Comparison of ENCODE assay signal across 8 mouse cellular contexts in the genomic region with DNA sequence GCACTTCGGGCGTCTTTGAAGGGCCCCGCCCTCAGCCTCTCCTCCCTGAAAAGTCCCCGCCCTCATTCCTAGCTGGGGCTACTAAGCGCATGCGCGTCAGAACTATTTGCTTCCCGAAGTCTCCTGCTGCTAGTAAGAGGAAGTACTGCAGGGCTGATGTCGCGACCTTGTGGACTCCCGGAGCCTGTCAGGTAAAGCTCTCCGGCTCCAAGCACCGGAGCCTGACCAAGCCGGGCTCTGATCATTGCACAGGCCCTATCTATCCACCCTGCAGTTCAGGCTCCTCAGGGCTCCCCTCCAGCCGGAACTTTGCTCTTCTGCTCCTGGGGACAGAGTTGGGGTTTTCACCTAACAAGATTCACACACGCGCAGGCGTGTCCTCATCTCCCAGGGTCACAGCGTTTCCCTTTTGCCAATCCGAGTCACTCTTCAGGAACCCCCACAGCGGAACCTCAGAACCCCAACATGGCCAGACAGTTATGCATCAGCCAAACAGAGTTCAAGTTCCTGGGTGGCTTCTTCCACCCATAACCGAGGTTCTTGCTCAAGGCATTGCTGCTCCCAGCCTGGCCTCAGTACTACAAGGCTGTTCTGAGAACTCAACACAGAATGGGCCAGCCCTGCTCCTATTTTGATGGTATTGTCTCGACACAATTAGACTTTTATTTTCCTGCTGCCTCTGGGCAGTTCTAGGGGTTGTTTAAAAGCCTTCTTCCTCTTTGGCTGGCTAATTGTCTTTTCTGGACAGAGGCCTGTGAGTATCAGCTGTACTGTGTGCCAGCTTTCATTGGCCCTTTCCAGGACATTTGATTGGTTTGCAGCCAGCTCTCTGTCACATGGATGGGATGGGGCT. TPM values are rescaled to one million over a fixed set of nuclear protein-coding genes. Genes with fewer than 3 reads are reported as not detected.
DNase-seq lines count a peak whose midpoint lies in the region; ATAC-seq and TF ChIP-seq lines count a peak whose summit lies in the region.

A gene (plus strand): TSS at position 48 of the 853 bp plus-strand sequence.

- ATAC-seq in forebrain, embryonic 14.5 days = peak; percentile 86
- peak; percentile 87 for ATAC-seq in liver, embryonic 15.5 days (ENCODE audit: insufficient read depth)
- ATAC-seq in neural tube, embryonic 12.5 days (ENCODE audit: low FRiP score, low read depth) = peak; percentile 91
- ATAC-seq in stomach, postnatal 0 days (ENCODE audit: low FRiP score, low TSS enrichment) = peak; percentile 97

- peak within 1 kb of the TSS; percentile 68 for H3K4me3 ChIP-seq in ES-Bruce4 (ENCODE audit: low read depth, low read length)
- H3K4me3 ChIP-seq in forebrain, embryonic 14.5 days (ENCODE audit: low read depth, low read length) = peak within 1 kb of the TSS; percentile 38
- H3K4me3 ChIP-seq in liver, embryonic 15.5 days (replicated peaks) = peak within 1 kb of the TSS; percentile 68
- peak within 1 kb of the TSS; percentile 36 for H3K4me3 ChIP-seq in neural tube, embryonic 12.5 days
- peak within 1 kb of the TSS; percentile 53 for H3K4me3 ChIP-seq in stomach, postnatal 0 days (ENCODE audit: low read depth, low read length)

- H3K27me3 ChIP-seq in ES-Bruce4 (ENCODE audit: control insufficient read depth, insufficient read depth, low read length, poor library complexity, severe bottlenecking) = no peaks in the 10 kb centered on the region
- no peaks in the 10 kb centered on the region for H3K27me3 ChIP-seq in forebrain, embryonic 14.5 days (replicated peaks; ENCODE audit: control insufficient read depth, insufficient read depth, low read length)
- no peaks in the 10 kb centered on the region for H3K27me3 ChIP-seq in liver, embryonic 15.5 days
- no peaks in the 10 kb centered on the region for H3K27me3 ChIP-seq in neural tube, embryonic 12.5 days (replicated peaks)
- no peaks in the 10 kb centered on the region for H3K27me3 ChIP-seq in stomach, postnatal 0 days (ENCODE audit: control insufficient read depth, insufficient read depth, low read length)

- WGBS in forebrain, embryonic 14.5 days = 4% methylated on average over 23 of the region's 23 CpGs
- under 1% methylated on average over 23 of the region's 23 CpGs for WGBS in liver, embryonic 15.5 days (ENCODE audit: insufficient replicate concordance)
- WGBS in neural tube, embryonic 12.5 days = 2% methylated on average over 23 of the region's 23 CpGs
- under 1% methylated on average over 23 of the region's 23 CpGs for WGBS in stomach, postnatal 0 days

- H3K9ac ChIP-seq in ES-Bruce4 (ENCODE audit: low read depth, poor library complexity, severe bottlenecking) = peak within 1 kb of the TSS; percentile 76
- H3K9ac ChIP-seq in forebrain, embryonic 14.5 days (ENCODE audit: low read length) = peak within 1 kb of the TSS; percentile 52
- H3K9ac ChIP-seq in liver, embryonic 15.5 days = peak within 1 kb of the TSS; percentile 67
- H3K9ac ChIP-seq in neural tube, embryonic 12.5 days = peak within 1 kb of the TSS; percentile 44
- H3K9ac ChIP-seq in stomach, postnatal 0 days (ENCODE audit: low read length) = peak within 1 kb of the TSS; percentile 72

- TF ChIP-seq POLR2A in ES-Bruce4 (IDR thresholded peaks at IDR 0.05; ENCODE audit: insufficient read depth, low read length) = no peak

- peak within 1 kb of the TSS; percentile 64 for H3K4me2 ChIP-seq in forebrain, embryonic 14.5 days (ENCODE audit: low read length)
- peak within 1 kb of the TSS; percentile 87 for H3K4me2 ChIP-seq in liver, embryonic 15.5 days
- peak within 1 kb of the TSS; percentile 67 for H3K4me2 ChIP-seq in neural tube, embryonic 12.5 days (replicated peaks)
- peak within 1 kb of the TSS; percentile 76 for H3K4me2 ChIP-seq in stomach, postnatal 0 days (replicated peaks; ENCODE audit: low read depth)

- H3K27ac ChIP-seq in ES-Bruce4 (ENCODE audit: insufficient read depth, low read length) = peak within 1 kb of the TSS; percentile 38; the same call in 1 of the 2 replicates
- H3K27ac ChIP-seq in forebrain, embryonic 14.5 days (ENCODE audit: low read depth, low read length) = no peak within 1 kb of the TSS
- peak within 1 kb of the TSS; percentile 64 for H3K27ac ChIP-seq in liver, embryonic 15.5 days (replicated peaks)
- H3K27ac ChIP-seq in neural tube, embryonic 12.5 days = no peak within 1 kb of the TSS
- peak within 1 kb of the TSS; percentile 87 for H3K27ac ChIP-seq in stomach, postnatal 0 days (replicated peaks)

- no peaks in the 10 kb centered on the region for H3K9me3 ChIP-seq in ES-Bruce4 (replicated peaks; ENCODE audit: control insufficient read depth, insufficient read depth, low read length, poor library complexity, severe bottlenecking)
- H3K9me3 ChIP-seq in forebrain, embryonic 14.5 days (replicated peaks; ENCODE audit: control insufficient read depth, low read length) = no peaks in the 10 kb centered on the region
- no peaks in the 10 kb centered on the region for H3K9me3 ChIP-seq in liver, embryonic 15.5 days (replicated peaks)
- no peaks in the 10 kb centered on the region for H3K9me3 ChIP-seq in neural tube, embryonic 12.5 days
- H3K9me3 ChIP-seq in stomach, postnatal 0 days (ENCODE audit: control insufficient read depth, low read length) = no peaks in the 10 kb centered on the region

- TF ChIP-seq EP300 in ES-Bruce4 (IDR thresholded peaks at IDR 0.05; ENCODE audit: insufficient read depth, low read depth, low read length) = no peak
- no peak for TF ChIP-seq EP300 in stomach, postnatal 0 days (optimal IDR thresholded peaks at IDR 0.05)

- peak; percentile 89 for DNase-seq in cerebellum, adult 11-12 months
- DNase-seq in forebrain, embryonic 14.5 days (ENCODE audit: low spot score) = peak; percentile 93
- peak; percentile 92 to 93 for DNase-seq in heart, postnatal 10 days
- DNase-seq in kidney, postnatal 4 days = peak; percentile 89 to 94
- DNase-seq in stomach, postnatal 0 days (ENCODE audit: low spot score) = peak; percentile 95

- intact Hi-C loops in heart, postnatal 10 days (cut with DNase I) = no loop called here

- no peaks in the 10 kb centered on the region for H3K36me3 ChIP-seq in ES-Bruce4 (ENCODE audit: control insufficient read depth, insufficient read depth, low read length, poor library complexity, severe bottlenecking)
- no peaks in the 10 kb centered on the region for H3K36me3 ChIP-seq in forebrain, embryonic 14.5 days (ENCODE audit: control insufficient read depth, insufficient read depth, low read length)
- H3K36me3 ChIP-seq in liver, embryonic 15.5 days (replicated peaks) = no peaks in the 10 kb centered on the region
- no peaks in the 10 kb centered on the region for H3K36me3 ChIP-seq in neural tube, embryonic 12.5 days
- no peaks in the 10 kb centered on the region; the same call in 1 of the 2 replicates for H3K36me3 ChIP-seq in stomach, postnatal 0 days (ENCODE audit: control insufficient read depth, insufficient read depth, low read length)

- no peaks in the 10 kb centered on the region for H3K4me1 ChIP-seq in ES-Bruce4 (ENCODE audit: control insufficient read depth, insufficient read depth, low read length)
- no peaks in the 10 kb centered on the region; the same call in 1 of the 2 replicates for H3K4me1 ChIP-seq in forebrain, embryonic 14.5 days (ENCODE audit: control insufficient read depth, insufficient read depth, low read length)
- peaks cover 33% of the 10 kb centered on the region for H3K4me1 ChIP-seq in liver, embryonic 15.5 days (replicated peaks)
- peaks cover 9% of the 10 kb centered on the region for H3K4me1 ChIP-seq in neural tube, embryonic 12.5 days
- H3K4me1 ChIP-seq in stomach, postnatal 0 days (replicated peaks; ENCODE audit: control insufficient read depth, insufficient read depth) = 0 out of 2 replicates have a peak, but pooled peaks cover 2% of the 10 kb centered on the region

- no peak for TF ChIP-seq CTCF in ES-Bruce4 (IDR thresholded peaks at IDR 0.05; ENCODE audit: low read depth, low read length)
- peak; percentile 30; the same call in 1 of the 2 replicates for TF ChIP-seq CTCF in stomach, postnatal 0 days (IDR thresholded peaks at IDR 0.05; ENCODE audit: low read depth)

RNA-seq across cellular contexts. Expression of the gene that starts here (rescaled TPM):
- polyA plus RNA-seq in ES-Bruce4 (2011; ENCODE audit: insufficient read depth, insufficient read length, low read depth, missing spikeins) = 8.8 and 9.0 TPM in 2 replicates
- polyA plus RNA-seq in forebrain, embryonic 14.5 days (2014; fragmentation: Nextera tagmentation; extraction: Ambion mirVana) = 4.6 and 5.0 TPM in 2 replicates
- total RNA-seq in heart, postnatal 10 days (2021) = 10 to 100 TPM; 58.9 to 62.5 TPM
- 15.5 and 15.6 TPM in 2 replicates for polyA plus RNA-seq in liver, embryonic 15.5 days (2015; fragmentation: Nextera tagmentation; extraction: Ambion mirVana)
- 8.0 and 9.9 TPM in 2 replicates for polyA plus RNA-seq in neural tube, embryonic 12.5 days (2016; fragmentation: Nextera tagmentation; extraction: Ambion mirVana)
- 19.9 and 20.4 TPM in 2 replicates for polyA plus RNA-seq in stomach, postnatal 0 days (2015; fragmentation: Nextera tagmentation; extraction: Ambion mirVana)

Comparison
In these comparisons a context has a peak if more than half of its experiments do, and no peak if none do; other contexts are left out.
1. H3K27ac ChIP-seq: peak in ES-Bruce4 (single experiment), liver, embryonic 15.5 days (single experiment) and stomach, postnatal 0 days (single experiment); none in forebrain, embryonic 14.5 days (single experiment) and neural tube, embryonic 12.5 days (single experiment).
2. Peak in every context shown above with its lines, with median percentiles within 50 percentile points of each other: H3K4me3 ChIP-seq, H3K9ac ChIP-seq, DNase-seq, ATAC-seq and H3K4me2 ChIP-seq.